Mouse (Mus musculus): Measurements from ENCODE around the gene Cbs. TPM values are rescaled to one million over a fixed set of nuclear protein-coding genes. Genes with fewer than 3 reads are reported as not detected.

The Cbs gene
- 1.2 and 29.0 TPM in 2 replicates for polyA plus RNA-seq (2012; rRNA removed)

DNA sequence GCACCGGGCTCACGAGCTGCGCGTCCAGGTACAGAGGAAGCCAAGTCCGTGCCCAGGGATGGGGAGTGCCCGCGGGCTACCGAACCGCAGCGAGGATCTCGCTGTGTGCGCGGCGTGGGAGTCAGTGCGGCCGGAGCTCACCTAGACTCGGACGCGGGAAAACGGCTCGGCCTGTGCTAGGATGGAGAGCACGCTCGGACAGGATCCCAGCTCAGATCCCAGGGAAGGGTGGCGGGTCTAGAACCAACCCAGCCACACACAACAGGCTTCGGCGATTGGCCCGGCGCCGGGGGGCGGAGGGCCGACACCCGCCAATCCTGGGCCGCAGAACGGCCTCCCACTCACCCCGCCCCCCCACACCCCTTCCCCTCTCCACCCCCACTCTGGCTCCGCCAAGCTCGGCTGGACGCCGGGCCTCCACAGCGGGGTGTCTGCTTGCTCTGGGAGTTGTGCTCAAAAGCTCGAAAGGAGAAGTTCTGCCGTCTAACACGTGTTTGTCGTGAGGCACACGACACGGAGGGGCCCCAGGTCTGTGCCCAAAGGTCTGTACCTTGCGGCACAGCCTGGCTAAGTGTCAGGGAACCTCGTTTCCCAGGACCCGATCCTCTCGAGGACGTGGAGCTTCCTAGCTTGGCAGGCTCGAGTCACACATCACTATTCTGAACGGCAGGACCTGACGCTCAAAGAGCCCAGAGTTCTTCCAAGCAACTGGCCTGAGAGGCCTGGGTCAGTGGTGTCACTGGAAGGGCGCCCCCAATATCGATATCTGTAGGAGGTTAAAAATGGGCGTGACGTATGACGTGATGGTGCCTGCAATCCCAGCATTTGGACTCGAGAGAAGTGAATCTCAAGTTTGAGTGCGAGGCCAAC lies at the start of gene Cbs:
TSS of gene Cbs (minus strand) at position 297 of the 870 bp plus-strand sequence.
- Histone ChIP-seq H3K36me3 (ENCODE audit: control insufficient read depth, insufficient read depth, low read length) (no peaks in the 10 kb centered on the region), H3K27ac (ENCODE audit: insufficient read depth, low read depth, low read length) (no peak within 1 kb of the TSS), H3K27me3 (ENCODE audit: control insufficient read depth, insufficient read depth, low read length) (peaks cover 11% of the 10 kb centered on the region), H3K4me3 (ENCODE audit: low read depth, low read length) (peak within 1 kb of the TSS; percentile 59), H3K4me1 (ENCODE audit: control insufficient read depth, insufficient read depth, insufficient read length, low read length) (peaks cover 7% of the 10 kb centered on the region)
- 2% methylated on average over 61 of the region's 61 CpGs for WGBS
- TF ChIP-seq POLR2A (IDR thresholded peaks at IDR 0.05; ENCODE audit: low read depth, low read length), result no peak; the same call in 1 of the 2 replicates
- TF ChIP-seq CTCF (IDR thresholded peaks at IDR 0.05; ENCODE audit: extremely low read depth, insufficient read length, insufficient replicate concordance, low read depth, low read length), result no peak

DNA sequence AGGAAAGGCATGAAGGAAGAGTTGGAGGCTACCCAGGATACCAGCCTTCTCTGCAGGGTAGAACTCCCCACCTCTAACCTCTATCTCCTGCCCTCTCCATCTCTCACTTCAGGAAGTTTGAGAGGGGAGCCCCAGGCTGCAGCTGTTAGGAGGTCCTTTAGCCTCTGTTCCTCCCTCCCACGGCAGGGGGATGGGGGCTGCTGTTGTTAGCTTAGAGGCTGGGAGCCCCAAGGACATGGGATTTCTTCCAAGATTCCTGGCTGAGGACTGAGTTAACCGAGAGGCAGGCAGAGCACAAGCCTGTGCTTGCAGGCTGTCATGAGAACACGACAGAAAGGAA lies 49.2 kb upstream of the Cbs start:
- Histone ChIP-seq H3K27me3 (ENCODE audit: control insufficient read depth, insufficient read depth, low read length) (no peaks in the 10 kb centered on the region), H3K4me1 (ENCODE audit: control insufficient read depth, insufficient read depth, insufficient read length, low read length) (no peaks in the 10 kb centered on the region), H3K36me3 (ENCODE audit: control insufficient read depth, insufficient read depth, low read length) (no peaks in the 10 kb centered on the region), H3K27ac (ENCODE audit: insufficient read depth, low read depth, low read length) (no peak overlapping the region), H3K4me3 (ENCODE audit: low read depth, low read length) (no peak overlapping the region)
- WGBS, result 41% methylated on average over 3 of the region's 3 CpGs
- TF ChIP-seq POLR2A (IDR thresholded peaks at IDR 0.05; ENCODE audit: low read depth, low read length), result no peak
- TF ChIP-seq CTCF (IDR thresholded peaks at IDR 0.05; ENCODE audit: extremely low read depth, insufficient read length, insufficient replicate concordance, low read depth, low read length), result no peak

DNA sequence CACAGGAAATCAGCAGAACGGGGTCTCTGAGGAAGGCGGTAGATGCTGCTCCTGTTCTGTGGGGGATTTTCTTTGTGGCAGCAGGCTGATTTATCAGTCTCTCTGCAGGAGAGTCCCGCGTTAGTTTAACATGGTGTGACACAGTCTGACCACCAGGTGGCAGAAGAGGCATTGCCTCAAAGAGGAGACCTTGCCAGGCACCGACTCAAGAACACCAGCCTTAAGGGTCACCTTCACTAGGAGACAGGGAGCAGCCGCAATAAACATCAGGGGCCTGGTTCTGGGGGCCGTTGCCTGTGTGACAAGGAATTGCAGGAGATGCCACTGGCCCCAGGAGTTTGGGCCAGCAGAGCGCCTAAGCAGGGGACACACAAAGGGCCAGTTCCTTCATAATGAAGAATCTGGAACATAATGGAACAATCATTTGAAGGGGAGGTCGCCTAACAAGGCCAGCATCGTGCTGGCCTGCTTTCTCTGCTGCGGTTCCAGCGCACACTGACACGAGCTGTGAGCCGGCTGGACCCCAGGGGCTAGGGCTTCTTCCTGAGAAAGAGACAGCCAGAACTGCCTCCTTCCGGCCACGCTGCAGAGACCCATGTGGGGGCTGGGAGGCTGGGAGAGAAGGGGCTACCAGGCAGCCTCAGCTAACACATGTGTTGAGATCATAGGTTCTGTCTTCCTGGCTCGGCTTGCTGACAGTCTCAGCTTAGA lies 48.6 kb upstream of the Cbs start:
- Histone ChIP-seq H3K27me3 (ENCODE audit: control insufficient read depth, insufficient read depth, low read length) (no peaks in the 10 kb centered on the region), H3K4me3 (ENCODE audit: low read depth, low read length) (no peak overlapping the region), H3K4me1 (ENCODE audit: control insufficient read depth, insufficient read depth, insufficient read length, low read length) (no peaks in the 10 kb centered on the region), H3K27ac (ENCODE audit: insufficient read depth, low read depth, low read length) (no peak overlapping the region), H3K36me3 (ENCODE audit: control insufficient read depth, insufficient read depth, low read length) (no peaks in the 10 kb centered on the region)
- WGBS, result 22% methylated on average over 17 of the region's 17 CpGs
- TF ChIP-seq POLR2A (IDR thresholded peaks at IDR 0.05; ENCODE audit: low read depth, low read length) (no peak), CTCF (IDR thresholded peaks at IDR 0.05; ENCODE audit: extremely low read depth, insufficient read length, insufficient replicate concordance, low read depth, low read length) (peak; percentile 87; the same call in 1 of the 2 replicates)

DNA sequence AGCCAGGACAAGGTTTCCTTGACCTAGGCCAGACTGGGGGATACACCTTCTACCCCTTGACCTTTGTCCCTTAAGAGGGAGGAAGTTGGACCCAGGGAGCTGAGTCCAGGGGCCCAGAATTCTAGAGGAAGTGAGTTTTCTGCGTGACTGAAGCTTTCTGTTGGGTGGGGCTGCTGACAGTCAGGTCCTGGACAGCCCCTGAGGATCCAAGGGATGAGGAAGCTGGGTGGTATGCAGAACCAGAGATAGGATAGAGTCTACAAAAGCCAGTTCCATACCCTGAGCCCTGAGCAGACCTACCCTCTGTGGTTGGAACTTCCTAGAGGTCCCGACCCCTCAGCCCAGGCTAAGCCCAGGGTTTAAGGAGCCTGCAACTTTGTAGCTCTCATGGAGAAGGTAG lies 43.4 kb upstream of the Cbs start:
- no peak for TF ChIP-seq CTCF (IDR thresholded peaks at IDR 0.05; ENCODE audit: extremely low read depth, insufficient read length, insufficient replicate concordance, low read depth, low read length)
- TF ChIP-seq POLR2A (IDR thresholded peaks at IDR 0.05; ENCODE audit: low read depth, low read length), result no peak
- Histone ChIP-seq H3K4me3 (ENCODE audit: low read depth, low read length) (no peak overlapping the region), H3K27me3 (ENCODE audit: control insufficient read depth, insufficient read depth, low read length) (no peaks in the 10 kb centered on the region), H3K27ac (ENCODE audit: insufficient read depth, low read depth, low read length) (no peak overlapping the region), H3K36me3 (ENCODE audit: control insufficient read depth, insufficient read depth, low read length) (no peaks in the 10 kb centered on the region), H3K4me1 (ENCODE audit: control insufficient read depth, insufficient read depth, insufficient read length, low read length) (no peaks in the 10 kb centered on the region)
- 56% methylated on average over 2 of the region's 2 CpGs for WGBS

DNA sequence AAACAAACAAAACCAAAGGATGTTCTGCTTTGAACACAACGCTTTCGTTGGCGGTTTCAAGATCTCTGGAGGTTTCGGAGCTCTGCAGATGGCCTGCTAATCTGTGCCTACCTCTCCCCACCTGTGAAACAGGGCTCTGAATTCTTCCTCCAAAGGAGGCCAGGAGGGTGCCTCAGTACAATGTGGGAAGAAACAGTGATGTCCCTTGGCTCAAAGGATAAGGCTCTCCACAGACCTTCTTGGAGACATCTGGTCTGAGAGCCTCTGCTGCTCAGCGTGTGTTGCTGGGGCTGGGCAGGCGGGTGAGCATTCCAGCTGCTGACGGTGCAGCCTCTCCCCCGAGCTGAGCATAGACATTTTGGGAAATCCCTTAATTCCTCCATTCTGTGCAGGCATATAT lies 40.5 kb upstream of the Cbs start, which contains the start of gene Cryaa:
TSS of gene Cryaa (plus strand) at position 301 of the 400 bp plus-strand sequence.
- TF ChIP-seq POLR2A (IDR thresholded peaks at IDR 0.05; ENCODE audit: low read depth, low read length) (no peak), CTCF (IDR thresholded peaks at IDR 0.05; ENCODE audit: extremely low read depth, insufficient read length, insufficient replicate concordance, low read depth, low read length) (no peak)
- H3K4me1 ChIP-seq (ENCODE audit: control insufficient read depth, insufficient read depth, insufficient read length, low read length), result no peaks in the 10 kb centered on the region
- H3K4me3 ChIP-seq (ENCODE audit: low read depth, low read length), result no peak within 1 kb of the TSS
- H3K27me3 ChIP-seq (ENCODE audit: control insufficient read depth, insufficient read depth, low read length), result no peaks in the 10 kb centered on the region
- 68% methylated on average over 8 of the region's 8 CpGs for WGBS
- H3K36me3 ChIP-seq (ENCODE audit: control insufficient read depth, insufficient read depth, low read length), result no peaks in the 10 kb centered on the region
- no peak within 1 kb of the TSS for H3K27ac ChIP-seq (ENCODE audit: insufficient read depth, low read depth, low read length)

DNA sequence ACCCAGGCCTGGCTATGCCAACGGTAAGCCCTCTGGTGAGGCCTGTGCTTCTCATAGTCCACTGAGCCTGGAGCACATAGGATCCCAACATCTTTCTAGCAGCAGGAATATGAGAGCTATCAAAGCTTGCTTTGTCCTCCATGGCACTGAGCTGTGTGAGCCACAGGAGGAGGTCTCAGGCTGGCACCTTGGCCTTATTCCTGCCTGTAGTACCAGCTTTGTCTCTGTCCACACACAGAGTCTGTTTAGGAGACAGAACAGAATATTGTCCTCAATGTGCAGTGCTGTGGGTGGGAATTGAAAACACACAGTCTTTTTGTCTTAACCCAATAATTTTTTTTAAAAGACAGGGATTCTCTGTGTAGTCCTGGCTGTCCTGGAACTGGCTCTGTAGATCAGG lies 37.4 kb upstream of the Cbs start:
- no peaks in the 10 kb centered on the region for H3K4me1 ChIP-seq (ENCODE audit: control insufficient read depth, insufficient read depth, insufficient read length, low read length)
- no peak overlapping the region for H3K4me3 ChIP-seq (ENCODE audit: low read depth, low read length)
- whole genome bisulfite sequencing, result 40% methylated on average over 1 of the region's 1 CpGs
- no peaks in the 10 kb centered on the region for H3K27me3 ChIP-seq (ENCODE audit: control insufficient read depth, insufficient read depth, low read length)
- no peak for TF ChIP-seq POLR2A (IDR thresholded peaks at IDR 0.05; ENCODE audit: low read depth, low read length)
- TF ChIP-seq CTCF (IDR thresholded peaks at IDR 0.05; ENCODE audit: extremely low read depth, insufficient read length, insufficient replicate concordance, low read depth, low read length), result no peak
- no peaks in the 10 kb centered on the region for H3K36me3 ChIP-seq (ENCODE audit: control insufficient read depth, insufficient read depth, low read length)
- H3K27ac ChIP-seq (ENCODE audit: insufficient read depth, low read depth, low read length), result no peak overlapping the region

- WGBS, result 84% methylated on average over 12 of the region's 12 CpGs
- Histone ChIP-seq H3K36me3 (ENCODE audit: control insufficient read depth, insufficient read depth, low read length) (no peaks in the 10 kb centered on the region), H3K27ac (ENCODE audit: insufficient read depth, low read depth, low read length) (no peak overlapping the region), H3K4me3 (ENCODE audit: low read depth, low read length) (no peak overlapping the region), H3K4me1 (ENCODE audit: control insufficient read depth, insufficient read depth, insufficient read length, low read length) (no peaks in the 10 kb centered on the region), H3K27me3 (ENCODE audit: control insufficient read depth, insufficient read depth, low read length) (no peaks in the 10 kb centered on the region)
- no peak for TF ChIP-seq CTCF (IDR thresholded peaks at IDR 0.05; ENCODE audit: extremely low read depth, insufficient read length, insufficient replicate concordance, low read depth, low read length)
- no peak for TF ChIP-seq POLR2A (IDR thresholded peaks at IDR 0.05; ENCODE audit: low read depth, low read length)
Measured at GRCm38 (mm10) chr17:31672279-31672678, 35.2 kb upstream of the Cbs start.

All from small intestine, adult 2 months (tissue).